Mouse (Mus musculus): ENCODE measurements around the gene Elavl1.
"Not testable (repeated sequence)": the region's sequence is repeated elsewhere in the genome, so short reads cannot be mapped to it uniquely, and the experiment has no call there.

Gene Elavl1

GRCm38 (mm10) chr8:4258678-4259077 is 66.5 kb downstream of the Elavl1 start:
- DNase-seq (ENCODE audit: low spot score in 2 of 2), result peak in 1 of 2 experiments; percentile 81

- peak; percentile 91 to 92 for DNase-seq (ENCODE audit: low spot score in 2 of 2)
Measured at GRCm38 (mm10) chr8:4258233-4258632, 67.0 kb downstream of the Elavl1 start.

GRCm38 (mm10) chr8:4257350-4257749 is 67.9 kb downstream of the Elavl1 start:
- no peak for DNase-seq (ENCODE audit: low spot score in 2 of 2)

- peak; percentile 93 to 95 for DNase-seq (ENCODE audit: low spot score in 2 of 2)
Measured at GRCm38 (mm10) chr8:4256911-4257310, 68.3 kb downstream of the Elavl1 start.

GRCm38 (mm10) chr8:4255471-4255870 is 69.7 kb downstream of the Elavl1 start:
- not testable (repeated sequence) for DNase-seq (ENCODE audit: low spot score in 2 of 2)

- peak; percentile 89 to 90 for DNase-seq (ENCODE audit: low spot score in 2 of 2)
Measured at GRCm38 (mm10) chr8:4254001-4254400, 71.2 kb downstream of the Elavl1 start.

GRCm38 (mm10) chr8:4252934-4253841 is 72.0 kb downstream of the Elavl1 start, which contains the start of gene Snapc2:
TSS of gene Snapc2 (plus strand) at chr8:4253080.
- peak; percentile 97 for DNase-seq (ENCODE audit: low spot score in 2 of 2)

GRCm38 (mm10) chr8:4252116-4252760 is 73.0 kb downstream of the Elavl1 start:
- no peak for DNase-seq (ENCODE audit: low spot score in 2 of 2)

- peak; percentile 88 to 90 for DNase-seq (ENCODE audit: low spot score in 2 of 2)
Measured at GRCm38 (mm10) chr8:4250306-4250970, 74.8 kb downstream of the Elavl1 start.

GRCm38 (mm10) chr8:4249213-4249612 is 76.0 kb downstream of the Elavl1 start:
- DNase-seq (ENCODE audit: low spot score in 2 of 2), result no peak

GRCm38 (mm10) chr8:4247951-4248540 is 77.2 kb downstream of the Elavl1 start, which contains the start of gene Tgfbr3l:
TSS of gene Tgfbr3l (plus strand) at chr8:4248214.
- DNase-seq (ENCODE audit: low spot score in 2 of 2), result peak in 1 of 2 experiments; percentile 35

- no peak for DNase-seq (ENCODE audit: low spot score in 2 of 2)
Measured at GRCm38 (mm10) chr8:4247241-4247640, 78.0 kb downstream of the Elavl1 start.

GRCm38 (mm10) chr8:4245737-4246136 is 79.5 kb downstream of the Elavl1 start:
- DNase-seq (ENCODE audit: low spot score in 2 of 2), result peak in 1 of 2 experiments; percentile 37

GRCm38 (mm10) chr8:4245061-4245460 is 80.2 kb downstream of the Elavl1 start:
- DNase-seq (ENCODE audit: low spot score in 2 of 2), result no peak

GRCm38 (mm10) chr8:4239193-4239890 is 85.9 kb downstream of the Elavl1 start:
- DNase-seq (ENCODE audit: low spot score in 2 of 2), result peak in 1 of 2 experiments; percentile 30

GRCm38 (mm10) chr8:4238434-4239192 is 86.6 kb downstream of the Elavl1 start, which contains the start of the genes Map2k7 and Gm49320:
TSS of gene Map2k7 (plus strand) at chr8:4238740.
TSS of gene Gm49320 (plus strand) at chr8:4238865.
- peak; percentile 100 for DNase-seq (ENCODE audit: low spot score in 2 of 2)

GRCm38 (mm10) chr8:4237814-4238433 is 87.3 kb downstream of the Elavl1 start:
- peak in 1 of 2 experiments; percentile 27 for DNase-seq (ENCODE audit: low spot score in 2 of 2)

Data from right cerebral cortex, postnatal 10 days (tissue).